8 mouse cellular contexts compared by ENCODE assay signal in genomic region chr12:98900881-98901801, GRCm38 (mm10). TPM values are rescaled to one million over a fixed set of nuclear protein-coding genes. Genes with fewer than 3 reads are reported as not detected.
DNase-seq lines count a peak whose midpoint lies in the region; ATAC-seq and TF ChIP-seq lines count a peak whose summit lies in the region.

TSS of gene Eml5 (minus strand) at chr12:98901484.

- TF ChIP-seq CTCF in brain, embryonic 14.5 days (IDR thresholded peaks at IDR 0.05; ENCODE audit: borderline replicate concordance, extremely low read depth, insufficient read depth, insufficient read length), result no peak
- TF ChIP-seq CTCF in kidney, postnatal 0 days (IDR thresholded peaks at IDR 0.05; ENCODE audit: low read depth), result 0 out of 2 replicates have a peak, but pooled peaks have one; percentile 14

- 1% methylated on average over 84 of the region's 101 CpGs for WGBS in heart, embryonic 12.5 days
- WGBS in kidney, postnatal 0 days, result 1% methylated on average over 84 of the region's 101 CpGs
- under 1% methylated on average over 93 of the region's 101 CpGs for WGBS in liver, embryonic 12.5 days (ENCODE audit: insufficient replicate concordance)
- under 1% methylated on average over 81 of the region's 101 CpGs for WGBS in stomach, embryonic 14.5 days

- DNase-seq in CD4-positive, CD25-positive, alpha-beta regulatory T cell, adult 2 months (ENCODE audit: low read depth, low spot score), result peak; percentile 91
- peak; percentile 92 for DNase-seq in brain, embryonic 14.5 days (ENCODE audit: low read depth)
- DNase-seq in kidney, postnatal 0 days (ENCODE audit: low spot score), result peak; percentile 76
- peak; percentile 59 to 76 for DNase-seq in natural killer cell, adult 2 months (ENCODE audit: low spot score in 2 of 2)

- H3K36me3 ChIP-seq in heart, embryonic 12.5 days, result no peaks in the 10 kb centered on the region
- H3K36me3 ChIP-seq in kidney, postnatal 0 days (ENCODE audit: insufficient read depth, low read length), result no peaks in the 10 kb centered on the region
- no peaks in the 10 kb centered on the region for H3K36me3 ChIP-seq in liver, embryonic 12.5 days
- no peaks in the 10 kb centered on the region for H3K36me3 ChIP-seq in stomach, embryonic 14.5 days (ENCODE audit: control insufficient read depth, insufficient read depth, low read length)

- H3K9ac ChIP-seq in heart, embryonic 12.5 days, result peak within 1 kb of the TSS; percentile 89
- peak within 1 kb of the TSS; percentile 64 for H3K9ac ChIP-seq in kidney, postnatal 0 days (ENCODE audit: low read depth, low read length)
- peak within 1 kb of the TSS; percentile 72 for H3K9ac ChIP-seq in liver, embryonic 12.5 days
- H3K9ac ChIP-seq in stomach, embryonic 14.5 days (replicated peaks; ENCODE audit: low read depth, low read length), result peak within 1 kb of the TSS; percentile 30; the same call in 1 of the 2 replicates

- ATAC-seq in erythroblast, adult 5-6 weeks (replicated peaks; ENCODE audit: low FRiP score, poor library complexity, severe bottlenecking), result peak; percentile 75
- peak; percentile 92 for ATAC-seq in heart, embryonic 12.5 days (ENCODE audit: insufficient number of reproducible peaks, low FRiP score)
- ATAC-seq in kidney, postnatal 0 days (replicated peaks; ENCODE audit: low FRiP score, low read depth), result peak; percentile 96
- ATAC-seq in liver, embryonic 12.5 days, result peak; percentile 95
- ATAC-seq in stomach, embryonic 14.5 days (ENCODE audit: insufficient number of reproducible peaks, insufficient read depth, low FRiP score, low read depth), result peak; percentile 89

- H3K27ac ChIP-seq in heart, embryonic 12.5 days (ENCODE audit: poor library complexity, severe bottlenecking), result 0 out of 2 replicates have a peak within 1 kb of the TSS, but pooled peaks have one; percentile 12
- no peak within 1 kb of the TSS for H3K27ac ChIP-seq in kidney, postnatal 0 days
- H3K27ac ChIP-seq in liver, embryonic 12.5 days, result no peak within 1 kb of the TSS
- peak within 1 kb of the TSS; percentile 39; the same call in 1 of the 2 replicates for H3K27ac ChIP-seq in stomach, embryonic 14.5 days (ENCODE audit: low read length)

- H3K4me2 ChIP-seq in heart, embryonic 12.5 days, result peak within 1 kb of the TSS; percentile 92
- peak within 1 kb of the TSS; percentile 93 for H3K4me2 ChIP-seq in kidney, postnatal 0 days (ENCODE audit: low read length)
- peak within 1 kb of the TSS; percentile 99 for H3K4me2 ChIP-seq in liver, embryonic 12.5 days
- peak within 1 kb of the TSS; percentile 65 for H3K4me2 ChIP-seq in stomach, embryonic 14.5 days (replicated peaks; ENCODE audit: low read depth, low read length)

- no peaks in the 10 kb centered on the region for H3K9me3 ChIP-seq in heart, embryonic 12.5 days (replicated peaks)
- H3K9me3 ChIP-seq in kidney, postnatal 0 days (replicated peaks; ENCODE audit: low read length), result no peaks in the 10 kb centered on the region
- H3K9me3 ChIP-seq in liver, embryonic 12.5 days (replicated peaks), result no peaks in the 10 kb centered on the region
- H3K9me3 ChIP-seq in stomach, embryonic 14.5 days (ENCODE audit: control insufficient read depth, low read depth, low read length), result no peaks in the 10 kb centered on the region

- peak within 1 kb of the TSS; percentile 95 for H3K4me3 ChIP-seq in heart, embryonic 12.5 days
- H3K4me3 ChIP-seq in kidney, postnatal 0 days (replicated peaks; ENCODE audit: low read depth, low read length), result peak within 1 kb of the TSS; percentile 79
- H3K4me3 ChIP-seq in liver, embryonic 12.5 days, result peak within 1 kb of the TSS; percentile 74
- H3K4me3 ChIP-seq in stomach, embryonic 14.5 days (ENCODE audit: low read depth, low read length), result peak within 1 kb of the TSS; percentile 67

- peak; percentile 94 for TF ChIP-seq POLR2A in brain, embryonic 14.5 days (IDR thresholded peaks at IDR 0.05; ENCODE audit: borderline replicate concordance, extremely low read depth, insufficient read depth, insufficient read length, poor library complexity, severe bottlenecking)

- H3K4me1 ChIP-seq in heart, embryonic 12.5 days (replicated peaks), result no peaks in the 10 kb centered on the region
- 0 out of 2 replicates have a peak, but pooled peaks cover 2% of the 10 kb centered on the region for H3K4me1 ChIP-seq in kidney, postnatal 0 days (replicated peaks; ENCODE audit: insufficient read depth, low read length)
- peaks cover 11% of the 10 kb centered on the region for H3K4me1 ChIP-seq in liver, embryonic 12.5 days
- H3K4me1 ChIP-seq in stomach, embryonic 14.5 days (ENCODE audit: control insufficient read depth, insufficient read depth, low read length), result no peaks in the 10 kb centered on the region

- H3K27me3 ChIP-seq in heart, embryonic 12.5 days (replicated peaks), result peaks cover 8% of the 10 kb centered on the region; the same call in 1 of the 2 replicates
- peaks cover 8% of the 10 kb centered on the region for H3K27me3 ChIP-seq in kidney, postnatal 0 days (ENCODE audit: insufficient read depth, low read length)
- H3K27me3 ChIP-seq in liver, embryonic 12.5 days (replicated peaks), result peaks cover 25% of the 10 kb centered on the region
- H3K27me3 ChIP-seq in stomach, embryonic 14.5 days (ENCODE audit: control insufficient read depth, insufficient read depth, low read length), result no peaks in the 10 kb centered on the region

RNA-seq across cellular contexts. Expression of gene Eml5, which starts in this region (rescaled TPM):
- 68.8 and 71.3 TPM in 2 replicates for polyA plus RNA-seq in brain, embryonic 14.5 days (2012; rRNA removed)
- 1.3 and 2.5 TPM in 2 replicates for total RNA-seq in erythroblast, adult 5-6 weeks (2015; ENCODE audit: low replicate concordance)
- total RNA-seq in erythroblast, adult 5-6 weeks (2017; ENCODE audit: low replicate concordance), result 2.6 and 6.0 TPM in 2 replicates
- polyA plus RNA-seq in heart, embryonic 12.5 days (2016; fragmentation: Nextera tagmentation; extraction: Ambion mirVana), result 5.4 and 5.5 TPM in 2 replicates
- 1.1 and 1.5 TPM in 2 replicates for polyA plus RNA-seq in kidney, postnatal 0 days (2015; fragmentation: Nextera tagmentation; extraction: Ambion mirVana)
- 1.0 and 1.1 TPM in 2 replicates for polyA plus RNA-seq in liver, embryonic 12.5 days (2016; fragmentation: Nextera tagmentation; extraction: Ambion mirVana)
- 14.3 and 15.6 TPM in 2 replicates for polyA plus RNA-seq in stomach, embryonic 14.5 days (2014; fragmentation: Nextera tagmentation; extraction: Ambion mirVana)

Comparison
In these comparisons a context has a peak if more than half of its experiments do, and no peak if none do; other contexts are left out.
1. H3K27ac ChIP-seq: peak in heart, embryonic 12.5 days (single experiment) and stomach, embryonic 14.5 days (single experiment); none in kidney, postnatal 0 days (single experiment) and liver, embryonic 12.5 days (single experiment).
2. H3K9ac ChIP-seq: peak in every context shown above with its lines; median percentile 89 in heart, embryonic 12.5 days; 72 in liver, embryonic 12.5 days; 64 in kidney, postnatal 0 days; 30 in stomach, embryonic 14.5 days.
3. Peak in every context shown above with its lines, with median percentiles within 50 percentile points of each other: DNase-seq, ATAC-seq, H3K4me2 ChIP-seq and H3K4me3 ChIP-seq.